Mouse (Mus musculus) stomach, postnatal 0 days (tissue): ENCODE results near the gene Dnajc5. TPM values are rescaled to one million over a fixed set of nuclear protein-coding genes. Genes with fewer than 3 reads are reported as not detected.

Experiments used
- ATAC-seq: fragments of 200-750 bp; cut with Nextera tagmentation; 2 replicates; pipeline ENCODE4 v1.8.0; 2017; ENCODE audit not compliant: low FRiP score, low TSS enrichment
- DNase-seq: peaks from one replicate; pipeline ENCODE4 v3.0.0-alpha.2; 2016; ENCODE audit warnings: low spot score
- H3K27ac ChIP-seq: fragments of 300-500 bp; sonication (generic); replicated peaks from 2 replicates; pipeline ENCODE4 v1.5.1; 2014; ENCODE audit warnings: mild to moderate bottlenecking, control low read depth
- H3K27me3 ChIP-seq: fragments of 300-500 bp; sonication (generic); 2 replicates; pipeline ENCODE4 v1.6.1; 2014; ENCODE audit warnings: low read length; ENCODE audit not compliant: control insufficient read depth, insufficient read depth
- H3K36me3 ChIP-seq: fragments of 300-500 bp; sonication (generic); 2 replicates; pipeline ENCODE4 v1.6.1; 2014; ENCODE audit warnings: low read length, mixed read lengths; ENCODE audit not compliant: control insufficient read depth, insufficient read depth
- H3K4me1 ChIP-seq: fragments of 300-500 bp; sonication (generic); replicated peaks from 2 replicates; pipeline ENCODE4 v1.6.1; 2014; ENCODE audit warnings: antibody characterized with exemption; ENCODE audit not compliant: control insufficient read depth, insufficient read depth
- H3K4me2 ChIP-seq: fragments of 300-500 bp; sonication (generic); replicated peaks from 2 replicates; pipeline ENCODE4 v1.6.1; 2014; ENCODE audit warnings: low read depth, mild to moderate bottlenecking, control low read depth, moderate library complexity
- H3K4me3 ChIP-seq: fragments of 300-500 bp; sonication (generic); 2 replicates; pipeline ENCODE4 v1.5.1; 2014; ENCODE audit warnings: low read depth, low read length, control low read depth
- H3K9ac ChIP-seq: fragments of 300-500 bp; sonication (generic); 2 replicates; pipeline ENCODE4 v1.6.1; 2014; ENCODE audit warnings: mild to moderate bottlenecking, low read length, control low read depth, mixed read lengths
- H3K9me3 ChIP-seq: fragments of 300-500 bp; sonication (generic); 2 replicates; pipeline ENCODE4 v1.6.1; 2016; ENCODE audit warnings: low read length; ENCODE audit not compliant: control insufficient read depth
- CTCF ChIP-seq: IDR thresholded peaks from 2 replicates; pipeline ENCODE4 v1.5.1; 2016; ENCODE audit warnings: antibody characterized with exemption, low read depth, mild to moderate bottlenecking, moderate library complexity
- EP300 ChIP-seq: optimal IDR thresholded peaks from 2 replicates; pipeline ENCODE3; 2016; ENCODE audit warnings: antibody characterized with exemption
- WGBS: fragments of 180-500 bp; shearing (Covaris S2); extraction: QIAGEN DNeasy Blood & Tissue Kit; methylation state at CpG from one replicate; pipeline ENCODE4 v1.1.7; 2014; 5-methylcytosine and 5-hydroxymethylcytosine counted together
- polyA plus RNA-seq: library from polyadenylated mRNA; unstranded; fragments of >200 nt; fragmentation: Nextera tagmentation; extraction: Ambion mirVana; gene quantifications from 2 replicates; pipeline ENCODE4 v1.2.1, GENCODE M21; 2015

Gene Dnajc5
- polyA plus RNA-seq, 1 experiment from 2014 or later: 52.7 TPM

DNA sequence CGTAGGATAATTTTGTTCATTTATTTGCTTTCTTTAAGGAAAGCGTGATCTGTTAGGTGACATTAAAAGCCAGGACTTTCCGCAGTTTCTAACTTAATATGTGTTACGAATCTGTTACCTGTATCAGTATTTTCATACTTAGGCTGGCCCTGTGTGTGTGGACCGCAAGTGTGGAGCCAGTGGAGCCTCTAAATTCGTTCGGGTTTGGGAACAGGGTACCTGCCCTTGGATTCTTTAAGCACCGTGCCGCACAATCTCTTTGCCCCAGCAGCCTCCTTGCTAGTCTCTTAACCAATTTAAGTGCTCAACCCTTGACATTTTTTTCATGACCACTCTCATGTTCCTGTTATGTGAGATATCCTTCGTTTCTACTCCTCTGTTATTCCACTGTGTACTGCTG is 1.2 kb downstream of the Dnajc5 start:
- Histone ChIP-seq H3K27ac (no peak overlapping the region), H3K4me1 (peaks cover 4% of the 10 kb centered on the region; the same call in 1 of the 2 replicates), H3K36me3 (peaks cover 4% of the 10 kb centered on the region; the same call in 1 of the 2 replicates), H3K4me2 (peak overlapping the region; percentile 57), H3K4me3 (peak overlapping the region; percentile 91), H3K9me3 (no peaks in the 10 kb centered on the region), H3K27me3 (no peaks in the 10 kb centered on the region), H3K9ac (peak overlapping the region; percentile 96)
- ATAC-seq (no peak), DNase-seq (no peak)
- TF ChIP-seq EP300 (no peak), CTCF (no peak)
- WGBS: 30% methylated on average over 10 of the region's 10 CpGs

DNA sequence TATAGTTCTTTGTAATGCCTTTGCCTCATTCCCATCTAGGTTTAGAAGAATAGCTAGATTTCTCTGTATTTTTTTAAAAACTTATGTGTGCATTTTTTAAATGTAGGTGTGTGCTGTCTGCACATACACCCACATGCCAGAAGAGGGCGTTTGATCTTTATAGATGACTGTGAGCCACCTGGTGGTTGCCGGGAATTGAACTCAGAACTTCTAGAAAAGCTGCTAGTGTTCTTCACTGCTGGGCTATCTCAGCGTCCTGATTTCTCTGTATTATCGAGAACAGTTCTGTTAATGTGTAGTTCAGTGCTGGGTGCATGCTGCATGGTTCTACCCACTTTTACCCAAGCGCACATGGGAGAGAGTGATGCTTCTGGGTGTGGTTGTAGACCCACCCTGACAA is 2.5 kb downstream of the Dnajc5 start:
- 66% methylated on average over 5 of the region's 5 CpGs for WGBS
- no peak for TF ChIP-seq EP300
- peak; percentile 76 for TF ChIP-seq CTCF
- no peak for ATAC-seq
- no peaks in the 10 kb centered on the region for H3K9me3 ChIP-seq
- DNase-seq: peak; percentile 38
- H3K4me2 ChIP-seq: no peak overlapping the region
- H3K36me3 ChIP-seq: no peaks in the 10 kb centered on the region
- no peak overlapping the region for H3K9ac ChIP-seq
- H3K27me3 ChIP-seq: no peaks in the 10 kb centered on the region
- H3K4me1 ChIP-seq: peaks cover 4% of the 10 kb centered on the region; the same call in 1 of the 2 replicates
- H3K4me3 ChIP-seq: no peak overlapping the region
- no peak overlapping the region for H3K27ac ChIP-seq

DNA sequence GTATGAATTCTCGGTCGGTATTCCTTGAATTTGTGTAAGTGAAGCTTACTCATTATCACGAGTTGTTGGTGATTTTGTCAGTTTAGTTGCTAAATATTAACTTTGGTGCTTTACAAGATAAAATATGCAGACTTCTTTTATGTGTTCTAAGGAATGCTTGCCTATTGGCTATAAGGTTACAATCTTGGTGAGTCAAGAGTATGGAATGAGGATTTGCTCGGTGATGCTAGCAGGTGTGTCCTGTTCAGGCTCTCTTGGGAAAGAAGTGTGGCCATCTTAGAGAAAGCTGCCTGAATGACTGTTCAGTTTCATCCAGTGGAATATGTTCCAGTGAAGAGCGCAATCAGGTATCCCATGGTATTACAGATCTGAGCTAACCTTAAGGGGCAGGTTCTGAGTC is 5.2 kb downstream of the Dnajc5 start:
- Histone ChIP-seq H3K27me3 (no peaks in the 10 kb centered on the region), H3K9me3 (no peaks in the 10 kb centered on the region), H3K4me2 (no peak overlapping the region), H3K4me1 (no peaks in the 10 kb centered on the region), H3K9ac (no peak overlapping the region), H3K36me3 (no peaks in the 10 kb centered on the region), H3K27ac (0 out of 2 replicates have a peak overlapping the region, but pooled peaks have one; percentile 49), H3K4me3 (no peak overlapping the region)
- peak; percentile 87 for ATAC-seq
- 60% methylated on average over 5 of the region's 5 CpGs for WGBS
- TF ChIP-seq CTCF (no peak), EP300 (no peak)
- DNase-seq: peak; percentile 27

DNA sequence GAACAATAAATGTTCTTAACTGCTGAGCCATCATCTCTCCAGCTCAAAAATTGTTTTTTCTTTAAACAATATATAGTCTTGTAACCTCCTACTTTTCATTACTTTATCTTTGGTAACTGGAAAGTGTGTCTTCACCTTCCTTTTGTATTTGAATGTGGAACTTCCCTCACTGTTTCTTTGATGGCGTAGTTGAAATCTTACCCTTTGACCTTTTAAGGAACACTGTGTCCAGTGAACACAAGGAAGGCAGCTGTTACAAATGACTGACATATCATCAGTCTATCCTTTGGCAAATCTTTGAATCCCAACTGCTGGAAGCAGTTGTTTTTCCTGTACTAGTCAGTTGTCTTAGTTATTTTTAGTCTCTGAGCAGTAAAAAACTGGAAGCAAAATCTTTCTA is 8.8 kb downstream of the Dnajc5 start:
- Histone ChIP-seq H3K27ac (no peak overlapping the region), H3K9ac (no peak overlapping the region), H3K4me2 (no peak overlapping the region), H3K9me3 (no peaks in the 10 kb centered on the region), H3K27me3 (no peaks in the 10 kb centered on the region), H3K4me3 (no peak overlapping the region), H3K4me1 (no peaks in the 10 kb centered on the region), H3K36me3 (no peaks in the 10 kb centered on the region; the same call in 1 of the 2 replicates)
- ATAC-seq (no peak), DNase-seq (no peak)
- no peak for TF ChIP-seq EP300
- 78% methylated on average over 1 of the region's 1 CpGs for WGBS

DNA sequence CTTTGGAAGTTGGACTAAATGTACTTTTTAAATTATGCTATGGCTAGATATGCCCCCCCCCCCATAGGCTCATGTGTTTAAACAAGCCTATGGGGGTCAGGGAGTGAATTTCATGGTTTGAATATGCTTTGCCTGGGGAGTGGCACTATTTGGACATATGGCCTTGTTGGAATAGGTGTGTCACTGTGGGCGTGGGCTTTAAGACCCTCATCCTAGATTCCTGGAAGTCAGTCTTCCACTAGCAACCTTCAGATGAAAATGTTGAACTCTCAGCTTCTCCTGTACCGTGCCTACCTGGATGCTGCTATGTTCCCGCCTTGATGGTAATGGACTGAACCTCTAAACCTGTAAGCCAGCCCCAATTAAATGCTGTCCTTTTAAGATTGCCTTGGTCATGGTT is 12.3 kb downstream of the Dnajc5 start:
- WGBS: 86% methylated on average over 3 of the region's 3 CpGs
- TF ChIP-seq CTCF (no peak), EP300 (no peak)

DNA sequence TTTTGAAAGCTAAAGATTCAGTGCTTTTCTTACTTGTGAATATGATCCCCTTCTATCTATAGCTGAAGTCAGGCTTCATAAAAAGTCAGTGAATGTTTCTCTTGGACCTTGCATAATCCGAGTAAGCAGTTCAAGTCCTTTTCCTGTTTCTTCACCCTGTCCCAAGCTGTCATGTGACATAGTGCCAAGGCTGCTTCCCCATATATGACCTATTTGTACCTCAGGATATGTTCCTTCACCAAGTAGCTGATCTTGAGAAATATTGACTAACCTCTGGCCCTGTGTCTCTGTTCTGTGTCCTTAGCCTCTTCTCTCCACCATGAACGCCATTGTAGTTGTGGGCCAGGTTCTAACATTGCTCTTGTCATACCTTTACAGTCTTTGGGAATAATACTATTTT is 16.1 kb downstream of the Dnajc5 start:
- no peaks in the 10 kb centered on the region for H3K4me1 ChIP-seq
- H3K27ac ChIP-seq: no peak overlapping the region
- 80% methylated on average over 2 of the region's 2 CpGs for WGBS
- no peaks in the 10 kb centered on the region for H3K36me3 ChIP-seq
- DNase-seq: no peak
- no peak overlapping the region for H3K4me2 ChIP-seq
- ATAC-seq: no peak
- H3K27me3 ChIP-seq: no peaks in the 10 kb centered on the region
- TF ChIP-seq EP300 (no peak), CTCF (no peak)
- no peak overlapping the region for H3K9ac ChIP-seq
- no peaks in the 10 kb centered on the region for H3K9me3 ChIP-seq
- H3K4me3 ChIP-seq: no peak overlapping the region

More for the DNA sequence above, 12.3 kb downstream of the Dnajc5 start:
- Histone ChIP-seq H3K9ac (no peak overlapping the region), H3K27ac (no peak overlapping the region), H3K4me1 (no peaks in the 10 kb centered on the region), H3K36me3 (no peaks in the 10 kb centered on the region; the same call in 1 of the 2 replicates), H3K4me2 (no peak overlapping the region), H3K27me3 (no peaks in the 10 kb centered on the region), H3K9me3 (no peaks in the 10 kb centered on the region), H3K4me3 (no peak overlapping the region)
- no peak for DNase-seq
- ATAC-seq: no peak
